Mouse (Mus musculus): ENCODE results near the gene Txndc8. TPM values are rescaled to one million over a fixed set of nuclear protein-coding genes. Genes with fewer than 3 reads are reported as not detected.

Gene Txndc8
- not detected in 2 replicates for polyA plus RNA-seq (2015; fragmentation: Nextera tagmentation; extraction: Ambion mirVana)

- no peaks in the 10 kb centered on the region for H3K36me3 ChIP-seq (ENCODE audit: control insufficient read depth, insufficient read depth)
- H3K9me3 ChIP-seq (replicated peaks; ENCODE audit: control insufficient read depth, low read length), result no peaks in the 10 kb centered on the region
- 62% methylated on average over 5 of the region's 5 CpGs for WGBS (ENCODE audit: insufficient replicate concordance)
- no peak within 1 kb of the TSS for H3K4me3 ChIP-seq (ENCODE audit: low read depth, low read length)
- H3K9ac ChIP-seq (ENCODE audit: low read depth, low read length), result no peak within 1 kb of the TSS
- no peak within 1 kb of the TSS for H3K27ac ChIP-seq (ENCODE audit: low read length)
- H3K4me1 ChIP-seq (ENCODE audit: control insufficient read depth, low read depth, low read length), result no peaks in the 10 kb centered on the region
- ATAC-seq (ENCODE audit: low read depth), result no peak
- no peaks in the 10 kb centered on the region for H3K27me3 ChIP-seq (ENCODE audit: control insufficient read depth, insufficient read depth, low read depth, low read length)
- no peak within 1 kb of the TSS for H3K4me2 ChIP-seq (ENCODE audit: low read depth, low read length)
Measured at GRCm38 (mm10) chr4:58009024-58009423, at the start of gene Txndc8. TSS of gene Txndc8 (minus strand) at chr4:58009124.

GRCm38 (mm10) chr4:58055653-58056052 lies 46.7 kb upstream of the Txndc8 start:
- H3K27me3 ChIP-seq (ENCODE audit: control insufficient read depth, insufficient read depth, low read depth, low read length), result no peaks in the 10 kb centered on the region
- no peak overlapping the region for H3K27ac ChIP-seq (ENCODE audit: low read length)
- no peaks in the 10 kb centered on the region for H3K9me3 ChIP-seq (replicated peaks; ENCODE audit: control insufficient read depth, low read length)
- H3K9ac ChIP-seq (ENCODE audit: low read depth, low read length), result no peak overlapping the region
- H3K4me3 ChIP-seq (ENCODE audit: low read depth, low read length), result no peak overlapping the region
- H3K4me2 ChIP-seq (ENCODE audit: low read depth, low read length), result no peak overlapping the region
- ATAC-seq (ENCODE audit: low read depth), result no peak
- no peaks in the 10 kb centered on the region for H3K4me1 ChIP-seq (ENCODE audit: control insufficient read depth, low read depth, low read length)
- no peaks in the 10 kb centered on the region for H3K36me3 ChIP-seq (ENCODE audit: control insufficient read depth, insufficient read depth)

GRCm38 (mm10) chr4:58054441-58054840 lies 45.5 kb upstream of the Txndc8 start:
- Histone ChIP-seq H3K4me1 (ENCODE audit: control insufficient read depth, low read depth, low read length) (no peaks in the 10 kb centered on the region), H3K9me3 (replicated peaks; ENCODE audit: control insufficient read depth, low read length) (no peaks in the 10 kb centered on the region), H3K27me3 (ENCODE audit: control insufficient read depth, insufficient read depth, low read depth, low read length) (no peaks in the 10 kb centered on the region), H3K4me3 (ENCODE audit: low read depth, low read length) (no peak overlapping the region), H3K9ac (ENCODE audit: low read depth, low read length) (no peak overlapping the region), H3K27ac (ENCODE audit: low read length) (no peak overlapping the region), H3K4me2 (ENCODE audit: low read depth, low read length) (no peak overlapping the region), H3K36me3 (ENCODE audit: control insufficient read depth, insufficient read depth) (no peaks in the 10 kb centered on the region)
- WGBS (ENCODE audit: insufficient replicate concordance), result 66% methylated on average over 5 of the region's 5 CpGs
- ATAC-seq (ENCODE audit: low read depth), result no peak

GRCm38 (mm10) chr4:58050746-58051145 lies 41.8 kb upstream of the Txndc8 start:
- 44% methylated on average over 8 of the region's 8 CpGs for WGBS (ENCODE audit: insufficient replicate concordance)
- no peak for ATAC-seq (ENCODE audit: low read depth)
- H3K27me3 ChIP-seq (ENCODE audit: control insufficient read depth, insufficient read depth, low read depth, low read length), result no peaks in the 10 kb centered on the region
- H3K9ac ChIP-seq (ENCODE audit: low read depth, low read length), result no peak overlapping the region
- no peak overlapping the region for H3K4me3 ChIP-seq (ENCODE audit: low read depth, low read length)
- H3K4me1 ChIP-seq (ENCODE audit: control insufficient read depth, low read depth, low read length), result no peaks in the 10 kb centered on the region
- H3K36me3 ChIP-seq (ENCODE audit: control insufficient read depth, insufficient read depth), result no peaks in the 10 kb centered on the region
- no peak overlapping the region for H3K4me2 ChIP-seq (ENCODE audit: low read depth, low read length)
- no peaks in the 10 kb centered on the region for H3K9me3 ChIP-seq (replicated peaks; ENCODE audit: control insufficient read depth, low read length)
- no peak overlapping the region for H3K27ac ChIP-seq (ENCODE audit: low read length)

DNA sequence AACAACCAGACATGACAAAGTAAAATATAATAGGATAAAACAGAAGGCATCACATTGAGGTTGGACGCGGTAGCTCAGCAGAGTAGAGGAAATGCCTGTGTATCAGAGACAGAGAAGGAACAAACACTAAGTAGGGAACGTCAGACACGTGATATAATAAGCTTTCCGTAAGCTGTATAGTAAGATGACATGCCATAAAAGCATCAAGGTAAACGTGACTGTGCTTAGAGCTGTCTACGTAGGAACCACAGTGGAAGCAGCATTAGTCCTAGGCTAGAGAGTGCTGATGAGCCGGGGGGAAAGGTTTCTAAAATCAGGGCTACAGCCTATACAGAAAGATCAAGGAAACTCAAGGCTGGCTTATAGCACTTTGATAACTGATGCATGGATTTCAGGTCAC lies 41.4 kb upstream of the Txndc8 start:
- no peak overlapping the region for H3K4me3 ChIP-seq (ENCODE audit: low read depth, low read length)
- H3K4me2 ChIP-seq (ENCODE audit: low read depth, low read length), result no peak overlapping the region
- H3K4me1 ChIP-seq (ENCODE audit: control insufficient read depth, low read depth, low read length), result no peaks in the 10 kb centered on the region
- no peaks in the 10 kb centered on the region for H3K36me3 ChIP-seq (ENCODE audit: control insufficient read depth, insufficient read depth)
- no peak overlapping the region for H3K27ac ChIP-seq (ENCODE audit: low read length)
- no peaks in the 10 kb centered on the region for H3K27me3 ChIP-seq (ENCODE audit: control insufficient read depth, insufficient read depth, low read depth, low read length)
- ATAC-seq (ENCODE audit: low read depth), result no peak
- H3K9me3 ChIP-seq (replicated peaks; ENCODE audit: control insufficient read depth, low read length), result no peaks in the 10 kb centered on the region
- no peak overlapping the region for H3K9ac ChIP-seq (ENCODE audit: low read depth, low read length)
- 49% methylated on average over 8 of the region's 8 CpGs for WGBS (ENCODE audit: insufficient replicate concordance)

DNA sequence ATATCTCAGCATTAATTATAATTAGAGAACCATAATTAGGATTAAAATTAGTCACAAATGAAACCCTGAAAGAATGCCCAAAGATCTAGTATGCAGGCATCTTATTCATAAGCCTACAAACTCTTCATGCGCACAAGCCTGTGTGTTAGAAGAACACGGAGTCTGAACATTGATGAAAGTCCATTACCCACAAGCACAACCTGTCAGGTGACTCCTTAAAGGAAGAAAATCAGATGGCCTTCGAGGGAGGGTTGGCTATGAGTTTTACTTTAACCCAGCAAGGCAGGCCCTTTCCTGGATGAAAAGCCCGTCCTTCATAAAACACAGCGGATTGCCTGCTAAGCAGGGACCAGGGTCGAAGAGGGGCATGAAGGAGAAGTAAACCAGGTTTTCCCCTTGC lies 35.9 kb upstream of the Txndc8 start:
- Histone ChIP-seq H3K9ac (ENCODE audit: low read depth, low read length) (no peak overlapping the region), H3K27me3 (ENCODE audit: control insufficient read depth, insufficient read depth, low read depth, low read length) (no peaks in the 10 kb centered on the region), H3K4me2 (ENCODE audit: low read depth, low read length) (no peak overlapping the region), H3K4me1 (ENCODE audit: control insufficient read depth, low read depth, low read length) (no peaks in the 10 kb centered on the region), H3K36me3 (ENCODE audit: control insufficient read depth, insufficient read depth) (no peaks in the 10 kb centered on the region), H3K4me3 (ENCODE audit: low read depth, low read length) (no peak overlapping the region), H3K27ac (ENCODE audit: low read length) (no peak overlapping the region), H3K9me3 (replicated peaks; ENCODE audit: control insufficient read depth, low read length) (no peaks in the 10 kb centered on the region)
- 66% methylated on average over 6 of the region's 6 CpGs for WGBS (ENCODE audit: insufficient replicate concordance)
- no peak for ATAC-seq (ENCODE audit: low read depth)

- Histone ChIP-seq H3K4me2 (ENCODE audit: low read depth, low read length) (no peak overlapping the region), H3K4me1 (ENCODE audit: control insufficient read depth, low read depth, low read length) (no peaks in the 10 kb centered on the region), H3K36me3 (ENCODE audit: control insufficient read depth, insufficient read depth) (no peaks in the 10 kb centered on the region), H3K27me3 (ENCODE audit: control insufficient read depth, insufficient read depth, low read depth, low read length) (no peaks in the 10 kb centered on the region), H3K4me3 (ENCODE audit: low read depth, low read length) (no peak overlapping the region), H3K9ac (ENCODE audit: low read depth, low read length) (no peak overlapping the region), H3K9me3 (replicated peaks; ENCODE audit: control insufficient read depth, low read length) (no peaks in the 10 kb centered on the region), H3K27ac (ENCODE audit: low read length) (no peak overlapping the region)
- no peak for ATAC-seq (ENCODE audit: low read depth)
- WGBS (ENCODE audit: insufficient replicate concordance), result 71% methylated on average over 3 of the region's 3 CpGs
Measured at GRCm38 (mm10) chr4:58044356-58044755, 35.4 kb upstream of the Txndc8 start.

DNA sequence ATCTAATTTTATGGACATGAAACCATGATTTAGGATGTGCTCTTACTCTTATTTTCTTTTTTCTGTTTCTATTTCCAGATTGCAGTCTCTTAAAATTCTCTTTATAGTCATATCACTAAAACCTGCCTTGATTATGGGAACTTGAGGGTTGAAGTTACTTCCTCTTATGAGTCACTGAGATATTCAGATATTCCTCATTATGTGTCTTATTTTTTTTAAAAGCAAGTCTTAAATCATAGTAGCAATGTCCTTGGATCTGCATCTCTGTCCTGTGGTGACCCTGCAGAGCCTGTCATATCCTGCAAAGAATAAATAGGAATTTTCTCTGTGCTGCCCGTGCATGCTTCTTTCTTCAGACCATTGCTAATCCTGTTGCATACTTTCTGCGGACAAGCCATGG lies 31.2 kb upstream of the Txndc8 start:
- H3K27me3 ChIP-seq (ENCODE audit: control insufficient read depth, insufficient read depth, low read depth, low read length), result no peaks in the 10 kb centered on the region
- no peaks in the 10 kb centered on the region for H3K9me3 ChIP-seq (replicated peaks; ENCODE audit: control insufficient read depth, low read length)
- H3K4me2 ChIP-seq (ENCODE audit: low read depth, low read length), result no peak overlapping the region
- H3K36me3 ChIP-seq (ENCODE audit: control insufficient read depth, insufficient read depth), result no peaks in the 10 kb centered on the region
- ATAC-seq (ENCODE audit: low read depth), result no peak
- no peaks in the 10 kb centered on the region for H3K4me1 ChIP-seq (ENCODE audit: control insufficient read depth, low read depth, low read length)
- H3K9ac ChIP-seq (ENCODE audit: low read depth, low read length), result no peak overlapping the region
- no peak overlapping the region for H3K4me3 ChIP-seq (ENCODE audit: low read depth, low read length)
- H3K27ac ChIP-seq (ENCODE audit: low read length), result no peak overlapping the region
- WGBS (ENCODE audit: insufficient replicate concordance), result 68% methylated on average over 2 of the region's 2 CpGs

- 65% methylated on average over 6 of the region's 6 CpGs for WGBS (ENCODE audit: insufficient replicate concordance)
- ATAC-seq (ENCODE audit: low read depth), result no peak
- Histone ChIP-seq H3K36me3 (ENCODE audit: control insufficient read depth, insufficient read depth) (no peaks in the 10 kb centered on the region), H3K4me1 (ENCODE audit: control insufficient read depth, low read depth, low read length) (no peaks in the 10 kb centered on the region), H3K9ac (ENCODE audit: low read depth, low read length) (no peak overlapping the region), H3K4me3 (ENCODE audit: low read depth, low read length) (no peak overlapping the region), H3K4me2 (ENCODE audit: low read depth, low read length) (no peak overlapping the region), H3K9me3 (replicated peaks; ENCODE audit: control insufficient read depth, low read length) (no peaks in the 10 kb centered on the region), H3K27ac (ENCODE audit: low read length) (no peak overlapping the region), H3K27me3 (ENCODE audit: control insufficient read depth, insufficient read depth, low read depth, low read length) (no peaks in the 10 kb centered on the region)
Measured at GRCm38 (mm10) chr4:58037096-58037705, 28.3 kb upstream of the Txndc8 start.
